Mouse (Mus musculus) adrenal gland, postnatal 25 days (tissue): ENCODE data around the gene Rmi1. TPM values are rescaled to one million over a fixed set of nuclear protein-coding genes. Genes with fewer than 3 reads are reported as not detected.

Experiments
- microRNA-seq, 2 experiments: library from miRNA; unstranded; fragments of <30 nt; microRNA quantifications; one replicate each; pipeline ENCODE4 v1.2.0; 2021
- total RNA-seq: library from RNA; stranded (reverse); gene quantifications from 2 replicates; pipeline ENCODE4 v1.2.3, GENCODE M21; 2021

The Rmi1 gene
- total RNA-seq, 1 experiment from 2014 or later, result 25.0 TPM

Small RNAs within 50 kb of the gene (microRNA-seq; reads per million reads assigned to microRNA genes)
- 419 to 450 reads per million in 2 experiments for gene Mir7-1

Other genes starting within 250 kb of the Rmi1 start
- gene Idnk, start 244.6 kb upstream of the Rmi1 start, total RNA-seq, result 45.4 and 55.2 TPM in 2 replicates
- 118 and 136 TPM in 2 replicates for gene Ubqln1, start 186.6 kb upstream of the Rmi1 start, total RNA-seq
- 43.8 and 47.3 TPM in 2 replicates for gene Gkap1, start 126.5 kb upstream of the Rmi1 start, total RNA-seq
- 0.88 and 1.3 TPM in 2 replicates for gene Kif27, start 43.1 kb upstream of the Rmi1 start, total RNA-seq
- gene 2210016F16Rik, start 17.0 kb upstream of the Rmi1 start, total RNA-seq, result 23.3 and 27.3 TPM in 2 replicates
- gene Hnrnpk, start 1.1 kb downstream of the Rmi1 start, total RNA-seq, result 798 and 829 TPM in 2 replicates
- gene Slc28a3, start 208.6 kb downstream of the Rmi1 start, total RNA-seq, result 0.06 TPM in 1 of 2 replicates, not detected in the other